Mouse (Mus musculus) myocyte (in vitro differentiated cells): Measurements from ENCODE around the gene Gm17651.

Experiments used
- CEBPB ChIP-seq: IDR thresholded peaks from 2 replicates; pipeline ENCODE4 v1.6.1; 2011; ENCODE audit warnings: mild to moderate bottlenecking, moderate library complexity; ENCODE audit not compliant: poor library complexity, insufficient read depth, severe bottlenecking
- E2F4 ChIP-seq: IDR thresholded peaks from one replicate; pipeline ENCODE4 v1.6.1; 2011; ENCODE audit warnings: mild to moderate bottlenecking, control low read depth, moderate library complexity; ENCODE audit not compliant: insufficient read depth
- MAX ChIP-seq: IDR thresholded peaks from one replicate; pipeline ENCODE4 v1.6.1; 2011; ENCODE audit warnings: low read depth, mild to moderate bottlenecking, control low read depth
- MYOD1 ChIP-seq, 3 experiments: IDR thresholded peaks; one replicate each; pipeline ENCODE4 v1.6.1; 2011; ENCODE audit warnings: control low read depth in 2 of 3, low read depth in 2 of 3, mild to moderate bottlenecking in 2 of 3, moderate library complexity in 1 of 3; ENCODE audit not compliant: insufficient read length in 2 of 3, control insufficient read depth in 1 of 3
- MYOG ChIP-seq, 3 experiments: IDR thresholded peaks; one replicate each; pipeline ENCODE4 v1.6.1; 2011; ENCODE audit warnings: control low read depth in 2 of 3, low read depth in 2 of 3, mild to moderate bottlenecking in 2 of 3; ENCODE audit not compliant: insufficient read length in 2 of 3, control insufficient read depth in 1 of 3, insufficient read depth in 1 of 3
- POLR2A ChIP-seq: IDR thresholded peaks from one replicate; pipeline ENCODE4 v1.6.1; 2011; ENCODE audit warnings: low read depth, mild to moderate bottlenecking, control low read depth, moderate library complexity; ENCODE audit not compliant: insufficient read length
- POLR2AphosphoS2 ChIP-seq: IDR thresholded peaks from one replicate; pipeline ENCODE4 v1.6.1; 2011; ENCODE audit warnings: low read depth, control low read depth; ENCODE audit not compliant: insufficient read length
- USF1 ChIP-seq: IDR thresholded peaks from one replicate; pipeline ENCODE4 v1.6.1; 2011; ENCODE audit warnings: low read depth, mild to moderate bottlenecking, control low read depth, moderate library complexity

DNA sequence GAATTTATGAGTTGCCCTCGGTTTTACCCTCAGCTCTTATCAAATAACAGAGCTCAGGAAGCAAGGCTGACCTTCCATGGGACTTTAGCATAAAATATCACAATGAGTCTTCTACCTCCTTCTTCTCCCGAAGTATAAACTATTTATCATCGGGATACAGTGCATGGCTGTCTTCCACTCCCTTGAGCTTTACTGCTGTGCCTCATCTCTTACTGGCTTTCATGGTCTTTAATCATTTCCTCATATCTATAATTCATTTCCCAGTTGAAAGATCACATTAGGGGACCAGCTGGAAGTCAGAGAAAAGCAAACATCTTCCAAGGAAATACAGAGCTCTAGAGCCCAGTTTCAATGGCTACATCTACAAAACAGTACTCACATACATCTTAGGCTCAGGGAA is 25.5 kb downstream of the Gm17651 start:
- TF ChIP-seq POLR2A: no peak
- TF ChIP-seq USF1: no peak
- TF ChIP-seq MYOD1 (IDR thresholded peaks at IDR 0.05; ENCODE audit: control insufficient read depth in 1 of 3, insufficient read length in 2 of 3, low read depth in 2 of 3): no peak
- TF ChIP-seq MAX: no peak
- TF ChIP-seq MYOG (IDR thresholded peaks at IDR 0.05; ENCODE audit: control insufficient read depth in 1 of 3, insufficient read depth in 1 of 3, insufficient read length in 2 of 3, low read depth in 2 of 3): no peak
- no peak for TF ChIP-seq CEBPB
- no peak for TF ChIP-seq E2F4
- TF ChIP-seq POLR2AphosphoS2: no peak
